Mouse (Mus musculus) right cerebral cortex, postnatal 25 days (tissue): ENCODE measurements at regions not wholly inside any gene's neighbourhood (a gene's known extent, or its start where the extent isn't known, plus 50 kb on each side); places are given as distances from the start of the nearest gene placed in this dataset.

ENCODE experiments used
- DNase-seq: peaks from one replicate; pipeline ENCODE4 v3.0.0; 2022

DNA sequence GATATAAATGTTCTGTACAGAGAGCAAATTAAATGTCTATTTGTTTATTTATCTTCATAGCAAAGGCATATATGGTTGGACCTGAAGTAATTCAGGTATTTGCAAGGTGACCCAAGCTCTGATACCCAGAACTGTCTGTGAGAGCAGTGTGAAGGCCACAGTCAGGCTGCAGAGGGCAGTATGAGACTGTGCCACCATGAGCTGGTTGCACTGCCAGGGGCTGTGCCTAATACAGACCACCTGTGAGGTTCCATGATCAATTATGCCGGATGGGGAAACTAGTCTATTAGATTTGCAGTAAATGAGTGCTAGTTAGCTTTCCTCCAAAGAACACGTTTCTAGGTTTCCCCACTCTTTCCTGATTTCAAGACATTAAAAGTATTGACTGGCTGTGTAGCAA lies 207.5 kb downstream of the C1d start:
- DNase-seq: no peak

DNA sequence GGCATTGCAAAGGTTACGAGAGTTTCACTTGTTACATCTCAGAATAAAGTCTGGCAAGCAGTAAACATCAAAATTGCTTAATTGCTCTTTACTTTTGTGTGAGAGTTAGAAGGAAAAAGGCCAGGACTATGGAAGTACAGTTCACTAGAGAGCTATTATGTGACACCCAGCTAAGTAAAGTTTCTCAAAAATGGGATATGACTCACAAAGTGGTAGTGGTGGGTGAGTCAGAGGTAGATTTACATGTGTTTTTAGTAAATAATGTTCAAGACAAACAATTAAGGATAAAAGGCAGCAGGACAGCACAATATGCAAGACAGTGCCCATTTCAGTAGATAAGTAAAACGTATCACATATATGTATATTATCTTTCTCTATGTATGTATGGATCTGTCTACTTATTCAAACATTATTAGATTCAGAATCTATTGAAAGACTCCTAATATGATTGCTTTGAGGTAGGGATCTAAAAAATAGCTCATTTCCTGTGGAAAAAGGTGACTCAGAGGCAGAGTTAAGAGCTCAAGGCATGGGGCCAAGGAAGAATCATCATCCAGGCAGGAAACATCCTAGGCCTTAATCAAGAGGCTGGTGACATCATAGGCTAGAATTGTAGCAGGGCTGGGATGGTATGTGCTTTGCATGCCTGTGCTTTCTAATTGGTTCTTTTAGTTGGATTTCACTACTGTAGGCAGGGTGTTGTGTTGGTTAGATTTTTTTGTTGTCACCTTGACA lies 211.2 kb downstream of the C1d start:
- DNase-seq: no peak

DNA sequence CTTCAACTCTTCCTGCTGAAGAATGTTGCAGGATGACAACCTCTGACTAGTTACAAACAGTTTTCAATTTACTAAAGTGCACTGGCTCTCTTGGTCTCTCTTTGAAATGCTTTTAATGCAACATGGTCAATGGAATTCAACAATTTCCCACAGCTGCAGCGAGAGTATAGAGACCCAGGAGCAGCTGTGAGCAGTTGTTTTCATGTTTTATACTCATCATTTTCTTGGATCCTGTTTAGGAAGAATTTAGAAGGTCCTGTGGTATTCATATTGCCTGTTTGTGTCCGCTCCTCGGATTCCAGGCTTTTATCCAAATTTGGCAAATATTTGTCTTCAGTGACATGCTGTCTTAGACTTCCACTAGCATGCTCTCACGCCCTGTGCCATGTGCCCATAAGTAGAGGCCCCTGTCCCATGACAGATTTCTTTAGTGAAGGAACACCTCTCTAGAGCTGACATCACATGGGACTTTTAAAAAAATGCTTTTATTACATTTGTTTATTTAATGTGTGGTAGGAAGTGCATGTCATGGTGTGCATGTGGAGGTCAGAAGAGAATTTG lies 224.1 kb downstream of the C1d start:
- no peak for DNase-seq

DNA sequence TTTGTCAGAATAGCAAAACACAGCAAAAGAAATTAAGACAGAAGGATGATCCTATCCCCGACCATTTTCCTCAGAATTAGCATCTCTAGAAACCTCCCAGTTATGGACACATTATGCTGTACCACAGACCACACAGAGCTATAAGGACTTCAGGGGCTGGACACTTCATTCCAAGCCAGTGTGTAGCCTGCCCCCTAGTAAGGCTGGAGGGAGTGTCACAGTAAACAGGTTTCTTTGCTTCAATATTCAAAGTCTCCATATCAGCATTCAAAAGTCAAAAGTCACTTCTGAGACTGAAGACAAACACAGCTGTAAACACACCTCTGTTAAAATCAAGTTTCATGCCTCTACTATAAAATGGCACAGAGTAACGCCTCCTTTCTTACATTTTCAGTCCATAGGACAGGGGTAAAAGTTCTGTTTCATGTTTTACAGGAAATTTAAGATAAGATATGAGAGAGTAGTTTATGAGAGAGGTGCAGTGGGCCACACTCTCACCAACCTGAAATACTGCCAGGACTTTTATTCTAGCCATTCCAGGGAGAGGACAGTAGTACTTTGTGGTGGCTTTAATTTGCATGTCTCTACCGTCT lies 226.6 kb downstream of the C1d start:
- DNase-seq: no peak

DNA sequence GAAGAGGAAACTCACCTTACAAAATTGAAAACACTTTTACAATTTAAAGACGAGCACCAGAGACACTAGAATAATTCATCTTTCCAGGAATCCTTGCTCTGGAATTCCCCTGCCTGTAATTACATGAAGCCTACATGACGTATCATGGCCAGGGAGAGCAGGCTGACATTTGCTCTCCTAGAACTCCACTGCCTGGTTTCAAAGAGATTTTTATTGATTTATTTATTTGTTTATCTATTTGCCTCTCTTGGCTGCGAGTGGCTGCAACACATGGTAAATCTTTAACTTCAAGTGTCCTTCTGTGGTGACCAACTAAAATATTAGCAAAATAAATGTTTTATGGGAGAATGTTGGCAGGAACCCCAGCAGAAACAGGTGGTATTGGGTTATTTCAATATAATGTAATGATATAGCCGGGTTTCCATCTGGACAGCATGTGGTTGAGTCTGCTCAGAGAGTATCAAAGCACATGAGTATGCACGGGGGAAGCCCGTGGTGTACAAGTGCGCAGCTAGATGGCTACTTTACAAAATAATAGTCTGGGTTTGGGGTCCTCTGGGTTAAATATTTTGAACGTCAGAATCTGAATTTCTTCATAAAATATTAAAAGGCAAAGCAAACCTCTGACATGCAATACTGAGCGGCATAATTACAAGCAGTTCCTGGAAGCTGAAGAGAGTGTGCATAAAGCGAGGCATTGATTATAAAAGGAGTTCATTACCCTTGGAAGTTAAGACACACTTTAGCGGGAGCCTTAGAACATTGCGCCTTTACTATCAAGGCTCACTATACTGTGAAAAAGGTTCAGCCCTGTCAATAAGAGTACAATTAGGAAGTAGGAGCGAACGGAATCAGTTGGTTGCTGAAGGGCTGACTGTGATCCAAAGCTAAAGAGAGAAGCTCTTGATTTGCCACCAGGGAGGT lies 244.0 kb downstream of the C1d start:
- no peak for DNase-seq

DNA sequence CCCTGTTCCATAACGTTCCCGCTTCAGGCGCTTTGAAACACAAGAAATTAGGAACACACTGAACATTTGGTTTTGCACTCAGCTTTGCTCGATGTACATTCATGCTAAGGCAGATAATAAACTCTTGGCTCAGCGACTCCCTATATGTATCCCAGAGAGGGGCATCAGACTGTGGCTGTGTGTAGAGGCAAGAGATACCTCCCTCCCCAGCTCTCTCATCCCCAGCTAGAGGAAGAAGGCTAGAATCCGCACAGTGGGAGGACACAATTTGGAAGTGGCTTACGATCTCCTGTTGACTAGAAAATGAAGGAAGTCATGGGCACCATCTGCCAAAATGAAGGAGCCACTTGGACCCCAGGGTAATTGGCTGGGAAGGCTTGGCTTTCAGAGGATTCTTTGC lies 244.7 kb downstream of the C1d start:
- DNase-seq: no peak

DNA sequence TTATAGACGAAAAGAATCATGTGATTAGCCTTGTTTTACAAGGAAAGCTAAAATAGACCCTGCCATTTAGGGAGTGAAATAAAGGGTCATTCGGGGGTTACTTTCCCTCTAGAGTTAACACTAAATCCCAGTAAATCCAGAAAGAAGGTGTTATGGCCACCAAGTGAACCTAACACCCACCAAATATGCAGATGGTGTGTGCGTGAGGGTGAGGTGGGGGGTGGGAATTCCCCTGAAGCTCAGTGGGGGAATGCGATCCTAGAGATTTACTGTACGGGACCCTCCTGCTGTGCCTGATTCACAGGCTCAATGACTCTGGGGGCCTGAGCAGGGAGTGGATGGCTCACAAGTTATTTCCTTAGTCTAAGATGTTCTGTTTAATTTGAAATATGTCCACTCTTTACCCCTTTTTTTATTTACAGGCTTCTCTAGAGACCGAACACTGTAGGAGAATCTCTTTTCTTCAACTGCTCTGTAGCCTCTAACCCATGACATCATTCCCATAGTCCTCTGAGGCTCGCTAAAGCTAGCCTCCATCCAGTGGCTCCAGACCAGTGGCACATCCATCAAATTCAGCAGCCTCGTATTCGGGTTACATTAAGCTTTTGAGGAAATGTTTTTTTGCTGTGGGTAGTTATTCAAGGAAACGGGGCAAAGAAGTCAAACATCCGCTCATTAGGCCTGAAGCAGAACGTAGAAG lies 265.0 kb downstream of the C1d start:
- no peak for DNase-seq

DNA sequence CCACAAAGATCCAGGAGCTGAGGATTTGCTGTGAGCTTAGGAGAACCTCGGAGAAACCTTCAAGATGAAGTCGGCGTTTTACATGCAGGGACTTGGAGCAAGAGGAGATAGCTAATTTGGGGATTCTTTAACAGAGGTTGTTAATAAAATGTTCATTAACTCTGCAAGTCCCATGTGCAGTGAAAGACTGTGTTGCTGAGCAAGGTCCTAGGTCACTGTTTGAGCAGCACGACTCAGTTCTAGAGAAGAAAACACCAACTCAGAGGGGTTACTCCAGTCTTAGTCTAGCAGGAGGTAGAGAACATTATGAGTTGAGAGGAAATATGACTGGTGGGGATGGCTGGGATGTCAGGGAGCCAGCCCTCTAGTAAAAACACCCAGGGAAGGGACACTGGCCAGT lies 265.9 kb downstream of the C1d start:
- DNase-seq: no peak

DNA sequence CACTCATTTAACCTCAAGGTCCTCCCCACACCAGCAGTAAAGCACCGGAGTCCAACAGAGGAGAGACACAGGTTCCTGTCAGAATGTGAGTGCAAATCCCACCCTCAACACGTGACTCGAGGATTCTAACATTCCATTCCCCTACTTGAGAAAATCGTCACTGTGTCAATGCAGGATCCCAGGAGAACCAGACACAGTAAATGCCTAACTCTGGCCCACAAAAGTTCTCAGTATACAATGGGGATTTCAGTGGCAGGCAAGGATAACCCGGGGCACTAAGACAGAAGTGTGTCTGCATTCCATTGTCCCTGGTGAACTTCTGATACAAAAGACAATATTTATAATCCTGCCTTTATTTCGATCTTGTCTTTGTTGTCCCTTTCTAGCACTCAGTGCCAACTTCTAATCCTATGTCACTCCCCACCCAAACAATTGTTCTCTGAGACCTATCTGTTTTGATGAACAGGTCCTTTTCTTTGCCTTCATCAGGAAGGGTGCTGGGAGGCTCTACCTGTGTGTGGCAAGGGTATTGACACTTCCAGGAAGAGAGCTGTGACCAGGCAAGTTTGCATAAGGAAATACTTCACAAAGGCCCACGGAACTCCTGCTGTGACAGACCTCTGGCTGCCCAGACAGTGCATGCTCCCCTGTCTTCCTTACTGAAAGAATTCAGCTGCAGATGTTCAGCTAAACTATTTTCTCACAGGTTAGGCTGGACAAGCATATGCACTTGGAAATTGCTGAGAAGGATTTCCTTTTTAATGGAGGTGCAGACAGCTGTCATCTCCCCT lies 267.8 kb downstream of the C1d start:
- no peak for DNase-seq

DNA sequence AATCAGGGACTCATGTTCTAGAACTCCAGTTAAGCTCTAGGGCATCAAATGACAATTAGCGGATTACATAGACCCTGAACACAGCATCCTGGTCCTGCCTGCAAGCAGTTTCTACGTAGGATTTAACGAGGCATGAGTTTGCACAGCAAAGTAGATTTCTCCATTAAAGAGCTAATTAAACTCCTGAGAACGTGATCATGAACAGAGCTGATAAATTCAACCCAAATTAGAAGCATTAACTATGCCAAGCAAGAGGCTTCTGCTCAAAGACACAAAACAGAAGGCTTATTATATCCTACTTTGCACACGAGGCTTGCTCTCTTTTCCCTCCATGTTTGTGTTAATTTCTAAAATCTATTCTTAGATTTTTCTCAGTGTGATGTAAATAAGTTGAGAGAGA lies 269.1 kb downstream of the C1d start:
- no peak for DNase-seq

DNA sequence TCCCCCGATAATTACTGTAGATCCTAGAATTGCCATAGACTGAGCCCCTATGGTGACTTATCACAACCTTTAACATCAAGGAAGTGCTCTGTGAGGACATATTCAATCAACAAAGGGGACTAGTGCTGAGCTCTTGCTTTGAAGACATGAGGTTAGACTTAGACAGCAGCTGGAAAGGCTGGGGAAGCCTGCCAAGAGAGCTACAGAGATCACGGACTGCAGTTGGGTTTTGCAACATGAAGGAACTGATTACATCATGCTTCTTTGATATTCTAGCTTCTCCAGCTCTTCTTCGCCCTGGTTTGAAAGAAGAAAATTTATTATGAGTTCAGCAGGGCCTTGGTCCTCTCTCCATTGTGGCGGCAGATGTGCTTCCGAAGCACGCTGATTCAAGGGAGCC lies 271.2 kb downstream of the C1d start:
- no peak for DNase-seq

DNA sequence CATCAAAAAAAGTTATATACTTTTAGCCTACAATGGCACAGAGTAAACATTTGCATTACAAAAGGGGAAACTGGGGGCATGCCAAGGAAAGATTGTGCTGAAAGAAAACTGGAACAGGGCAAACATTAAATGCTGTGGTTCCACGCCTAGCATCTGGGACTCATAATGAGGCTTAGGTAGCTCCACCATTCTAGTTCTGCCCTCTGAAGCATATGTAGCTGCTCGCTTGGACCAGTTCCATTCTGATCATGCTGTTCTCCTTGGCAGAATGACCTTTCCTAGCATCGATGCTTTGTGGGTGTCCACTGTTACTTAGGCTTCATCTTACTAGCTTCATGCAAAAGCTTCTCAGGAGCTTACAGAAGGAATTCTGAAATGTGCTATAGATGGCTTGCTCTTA lies 276.3 kb downstream of the C1d start:
- DNase-seq: no peak

DNA sequence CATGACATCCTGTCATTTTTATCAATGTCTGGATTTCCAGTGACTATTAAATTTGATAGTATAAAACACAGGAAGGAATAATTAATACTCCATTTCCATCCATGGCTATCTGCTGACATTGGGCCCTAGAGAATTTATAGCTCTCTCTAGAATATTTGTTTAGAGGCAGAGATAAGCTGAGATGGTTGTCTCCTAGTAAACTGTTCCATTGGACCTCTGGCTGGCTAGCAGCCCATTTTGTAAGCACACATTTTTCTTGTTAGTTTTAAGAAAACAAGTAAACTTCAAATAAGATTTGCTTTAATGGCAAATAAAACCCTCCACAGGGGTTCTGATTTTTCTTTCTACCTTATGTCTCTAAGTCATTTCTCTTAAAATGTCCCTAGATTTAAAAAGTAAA lies 288.9 kb downstream of the C1d start:
- DNase-seq: no peak

DNA sequence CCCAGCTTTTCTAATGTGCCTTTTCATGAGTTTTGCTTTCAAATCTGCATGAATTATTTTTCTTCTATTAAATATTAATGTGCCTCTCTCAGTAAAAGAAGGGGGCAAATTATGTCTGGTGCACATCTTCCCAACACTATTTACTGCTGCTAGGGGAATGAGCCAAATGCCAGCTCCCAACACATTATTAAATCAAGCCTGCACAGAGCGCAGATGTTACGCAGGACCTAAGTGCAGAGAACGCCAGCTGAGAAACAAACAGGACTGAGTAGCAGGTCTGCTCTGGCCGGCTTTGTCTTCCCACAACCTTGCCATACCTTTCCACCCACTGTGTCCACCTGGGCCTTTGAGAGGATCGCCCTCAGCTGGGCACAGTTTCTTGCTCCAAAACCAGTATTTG lies 291.8 kb downstream of the C1d start:
- no peak for DNase-seq

DNA sequence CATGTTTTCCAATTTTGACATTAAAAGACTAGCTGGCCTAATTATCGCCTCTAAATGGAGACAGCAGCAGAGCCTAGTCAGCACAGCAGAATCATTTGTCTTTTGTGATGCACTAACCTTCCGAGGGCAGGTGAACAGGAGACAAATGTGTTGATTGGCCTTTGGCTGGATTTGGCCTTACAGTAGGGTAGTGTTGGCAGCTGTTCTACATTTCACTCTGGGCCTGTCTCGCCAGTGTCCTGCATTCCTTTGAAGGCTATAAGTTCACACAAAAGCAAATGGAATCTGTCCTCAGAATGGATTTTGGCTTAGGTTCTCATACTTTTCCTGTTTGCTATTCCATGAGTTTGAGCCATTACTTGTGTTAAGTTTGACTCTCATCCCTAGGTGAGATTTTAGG lies 297.9 kb downstream of the C1d start:
- DNase-seq: no peak

DNA sequence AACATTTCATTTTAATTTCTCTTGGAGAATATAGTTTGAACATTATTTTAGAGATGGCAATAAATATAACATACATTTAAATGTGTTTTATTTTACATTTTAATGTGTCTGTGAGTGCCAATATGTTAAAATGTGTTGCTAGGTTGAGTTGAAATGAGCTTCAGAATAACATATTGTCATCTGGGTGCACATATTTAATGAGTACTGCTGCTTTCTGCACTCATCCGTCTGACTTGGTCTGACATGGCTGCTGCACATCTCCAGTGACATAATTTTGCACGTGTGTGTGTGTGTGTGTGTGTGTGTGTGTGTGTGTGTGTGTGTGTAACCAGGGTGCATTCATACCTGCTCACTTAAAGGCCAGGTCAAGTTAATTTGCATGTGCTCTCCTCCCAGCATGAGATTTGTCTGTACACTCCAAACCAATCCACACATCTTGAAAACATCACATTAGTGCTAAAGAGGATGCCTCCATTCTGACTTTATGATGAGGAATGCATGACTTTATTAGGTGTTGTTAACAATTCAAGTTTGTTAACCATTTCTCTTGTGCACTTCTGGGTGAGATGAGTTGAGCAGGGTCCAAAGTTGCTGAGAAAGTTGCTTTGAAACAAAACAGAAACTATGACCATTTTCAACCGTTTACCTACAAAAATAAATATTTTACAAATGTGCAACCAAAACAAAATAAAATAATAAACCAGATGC lies 334.6 kb downstream of the C1d start:
- no peak for DNase-seq

DNA sequence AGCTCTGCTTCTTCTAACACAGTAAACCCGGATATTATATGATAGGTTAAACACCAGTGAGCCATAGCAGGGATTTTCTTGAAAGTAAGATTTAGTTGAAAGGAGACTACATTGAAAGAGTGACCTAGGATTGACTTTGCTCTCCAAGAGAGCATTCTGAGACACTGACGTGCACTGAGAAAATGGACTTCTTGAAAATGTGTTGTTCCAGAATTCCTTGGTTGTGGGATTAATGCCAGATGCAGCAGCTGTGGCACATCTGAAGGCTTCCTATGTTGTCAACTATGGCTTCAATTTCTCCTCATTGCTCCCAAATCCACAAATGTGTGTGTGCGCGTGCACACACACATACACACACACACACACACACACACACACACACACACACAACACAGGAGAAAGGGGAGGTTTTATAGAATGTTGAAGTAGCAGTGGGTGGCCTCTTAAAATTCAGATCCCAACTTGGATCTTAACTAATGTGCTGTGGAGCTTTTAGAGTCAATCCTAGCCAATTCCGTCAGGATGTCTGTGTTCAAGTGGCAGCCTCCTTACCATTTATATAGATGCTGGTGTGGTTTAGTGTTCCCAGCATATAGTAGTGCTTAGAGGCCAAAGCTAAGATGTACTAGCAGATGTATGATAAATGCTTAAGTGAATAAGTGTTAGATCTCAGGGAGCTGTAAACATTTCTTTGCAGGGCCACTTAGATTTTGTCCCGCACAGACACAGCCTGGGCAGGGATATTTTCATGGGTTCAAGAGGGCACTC lies 346.5 kb downstream of the C1d start:
- DNase-seq: no peak

DNA sequence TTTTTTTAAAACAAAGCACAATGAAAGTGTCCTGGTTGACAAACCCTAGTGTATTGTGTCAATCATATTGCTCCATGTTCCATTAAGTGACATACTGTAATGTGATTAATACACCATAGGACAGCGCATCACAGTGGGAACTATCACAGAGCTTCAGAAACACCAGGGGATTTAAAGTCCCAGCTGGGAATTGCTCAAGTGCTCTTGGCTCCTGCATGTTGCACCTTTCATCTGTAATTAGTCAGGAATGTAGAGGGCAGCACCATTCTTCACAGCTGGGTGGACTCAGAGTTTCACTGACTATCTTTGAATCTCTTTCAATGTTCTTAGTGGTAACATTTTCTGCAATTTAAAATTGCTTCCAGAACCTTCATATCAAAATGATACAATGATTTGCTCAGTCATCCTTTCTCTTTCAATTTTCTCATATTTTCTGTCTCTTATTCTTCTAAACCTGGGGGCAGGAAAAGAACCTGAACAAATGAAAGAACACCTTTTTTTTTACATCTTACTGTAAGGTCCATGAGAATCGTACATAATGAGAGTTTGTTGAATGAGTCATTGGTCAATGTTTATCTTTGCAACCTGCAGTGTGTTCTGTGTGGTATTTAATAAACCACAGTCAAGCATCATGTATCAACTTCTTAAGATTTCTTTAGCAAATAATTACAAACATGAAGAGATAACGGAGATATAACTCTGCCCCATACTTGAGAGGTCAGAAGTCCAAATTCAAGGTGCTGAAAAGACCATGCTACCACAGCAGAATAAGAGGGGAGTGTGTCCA lies 333.0 kb downstream of the Etaa1 start:
- no peak for DNase-seq

DNA sequence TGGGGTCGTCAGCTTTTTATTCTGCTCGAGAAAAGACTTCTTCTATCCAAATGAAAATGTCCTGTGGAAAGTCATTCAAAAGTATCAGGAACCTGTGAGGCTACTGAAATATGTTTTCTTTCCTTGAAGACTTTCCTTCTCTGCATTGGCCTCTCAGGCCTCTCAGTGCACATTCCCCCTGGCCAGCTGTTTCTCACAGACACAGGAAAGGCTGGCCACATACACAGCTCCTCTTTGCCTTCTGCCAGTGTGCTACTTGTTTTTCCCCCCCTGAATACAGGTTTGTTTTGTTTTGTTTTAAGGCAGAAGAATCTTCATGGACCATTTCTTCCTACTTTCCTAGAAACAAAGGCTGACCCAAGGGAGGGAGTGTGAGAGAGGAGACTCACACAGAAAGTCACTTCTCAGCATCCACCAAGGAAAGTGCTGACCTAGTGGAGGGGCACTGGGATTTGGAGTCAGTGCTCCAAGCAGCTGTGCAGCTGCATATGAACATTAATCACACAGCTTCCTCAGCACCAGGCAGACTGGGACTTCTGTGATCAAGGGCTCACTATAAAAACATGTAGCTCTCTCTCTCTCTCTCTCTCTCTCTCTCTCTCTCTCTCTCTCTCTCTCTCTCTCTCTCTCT lies 324.0 kb downstream of the Etaa1 start:
- no peak for DNase-seq
